Mouse (Mus musculus) left cerebral cortex, adult 2 months (tissue): ENCODE data around the gene Apobec1. TPM values are rescaled to one million over a fixed set of nuclear protein-coding genes. Genes with fewer than 3 reads are reported as not detected.
"Not testable (repeated sequence)": the region's sequence is repeated elsewhere in the genome, so short reads cannot be mapped to it uniquely, and the experiment has no call there.

Experiments
- DNase-seq, 2 experiments: peaks; one replicate each; pipeline ENCODE4 v3.0.0; 2021 to 2022; ENCODE audit warnings: low spot score in 2 of 2, mixed read lengths in 1 of 2; ENCODE audit errors: extremely low spot score in 1 of 2
- H3K27ac ChIP-seq: fragments of 200-600 bp; 2 replicates; pipeline ENCODE4 v1.8.1; 2022
- H3K4me3 ChIP-seq: fragments of 200-600 bp; 2 replicates; pipeline ENCODE4 v1.8.1; 2022
- CTCF ChIP-seq: fragments of 200-600 bp; IDR thresholded peaks from 2 replicates; pipeline ENCODE4 v1.8.1; 2022; ENCODE audit warnings: antibody characterized with exemption, mild to moderate bottlenecking, moderate library complexity
- intact Hi-C: fragments of 180-260 bp; cut with DNase I; formaldehyde crosslinking; loops from one replicate; pipeline ENCODE4 v1.15.1; 2025
- long read RNA-seq, 2 experiments: library from polyadenylated mRNA; stranded (forward); transcript quantifications; one replicate each; pipeline ENCODE4 v2.0.0; 2021; ENCODE audit warnings: borderline mapping rate in 2 of 2
- total RNA-seq, 2 experiments: library from RNA; stranded (reverse); gene quantifications; 2 replicates each; pipeline ENCODE4 v1.2.3; 2021

Gene Apobec1
- total RNA-seq: 1 to 10 TPM; 1.3 to 1.9 TPM
- long read RNA-seq, experiment 1, partial matches to known transcripts: 0 of 2 reads
- long read RNA-seq, experiment 1, other reads (novel, unspliced or antisense): 0 of 2 reads
- long read RNA-seq, experiment 2: 0 reads

GRCm38 (mm10) chr6:122602242-122602991, at the start of gene Apobec1:
Gene Apobec1, minus strand, starts transcription at chr6:122602444.
- Histone ChIP-seq H3K27ac (peak within 1 kb of the TSS; percentile 63), H3K4me3 (peak within 1 kb of the TSS; percentile 49)
- peak; percentile 26 to 29 for DNase-seq
- TF ChIP-seq CTCF: no peak
- intact Hi-C loops: no loop called here

GRCm38 (mm10) chr6:122650398-122650980, 48.2 kb upstream of the Apobec1 start:
- Histone ChIP-seq H3K27ac (no peak overlapping the region), H3K4me3 (no peak overlapping the region)
- DNase-seq: no peak
- intact Hi-C loops: no loop called here
- no peak for TF ChIP-seq CTCF

- H3K27ac ChIP-seq: no peak overlapping the region
- intact Hi-C loops: no loop called here
- no peak for DNase-seq
- no peak overlapping the region for H3K4me3 ChIP-seq
- TF ChIP-seq CTCF: no peak; the same call in 1 of the 2 replicates
These were observed 47.7 kb upstream of the Apobec1 start for GRCm38 (mm10) chr6:122649903-122650302.

- H3K4me3 ChIP-seq, H3K27ac ChIP-seq, intact Hi-C loops, DNase-seq: not testable (repeated sequence)
These were observed 42.0 kb upstream of the Apobec1 start for GRCm38 (mm10) chr6:122644196-122644595.

GRCm38 (mm10) chr6:122637566-122637965, 35.3 kb upstream of the Apobec1 start:
- intact Hi-C loops: not testable (repeated sequence)

GRCm38 (mm10) chr6:122636666-122637065, 34.4 kb upstream of the Apobec1 start:
- TF ChIP-seq CTCF: no peak; the same call in 1 of the 2 replicates
- H3K27ac ChIP-seq: no peak overlapping the region
- no peak overlapping the region for H3K4me3 ChIP-seq
- intact Hi-C loops: no loop called here
- DNase-seq: no peak

More at GRCm38 (mm10) chr6:122637566-122637965, 35.3 kb upstream of the Apobec1 start:
- not testable (repeated sequence) for H3K27ac ChIP-seq, DNase-seq, H3K4me3 ChIP-seq

- no peak for DNase-seq
- no peak overlapping the region for H3K4me3 ChIP-seq
- no peak overlapping the region for H3K27ac ChIP-seq
- no peak for TF ChIP-seq CTCF
- intact Hi-C loops: no loop called here
These were observed 33.1 kb upstream of the Apobec1 start for GRCm38 (mm10) chr6:122635315-122635714.

- Histone ChIP-seq H3K4me3 (no peak overlapping the region), H3K27ac (no peak overlapping the region)
- intact Hi-C loops: no loop called here
- DNase-seq: no peak
- peak; percentile 58 for TF ChIP-seq CTCF
These were observed 31.2 kb upstream of the Apobec1 start for GRCm38 (mm10) chr6:122633411-122633810.

GRCm38 (mm10) chr6:122627469-122628108, 25.3 kb upstream of the Apobec1 start:
- no peak for DNase-seq
- intact Hi-C loops: no loop called here
- Histone ChIP-seq H3K4me3 (no peak overlapping the region), H3K27ac (no peak overlapping the region)
- TF ChIP-seq CTCF: no peak

- TF ChIP-seq CTCF: no peak
- no peak within 1 kb of the TSS for H3K4me3 ChIP-seq
- DNase-seq: no peak
- no peak within 1 kb of the TSS for H3K27ac ChIP-seq
- intact Hi-C loops: no loop called here
These were observed 23.9 kb upstream of the Apobec1 start, which contains the start of gene Dppa3 for GRCm38 (mm10) chr6:122626110-122626509. Gene Dppa3, plus strand, starts transcription at chr6:122626410.

GRCm38 (mm10) chr6:122625156-122625555, 22.9 kb upstream of the Apobec1 start:
- TF ChIP-seq CTCF: no peak
- intact Hi-C loops: no loop called here
- Histone ChIP-seq H3K4me3 (no peak overlapping the region), H3K27ac (no peak overlapping the region)
- DNase-seq: no peak

GRCm38 (mm10) chr6:122624480-122624879, 22.2 kb upstream of the Apobec1 start:
- no peak for TF ChIP-seq CTCF
- no peak overlapping the region for H3K4me3 ChIP-seq
- intact Hi-C loops: no loop called here
- H3K27ac ChIP-seq: no peak overlapping the region
- DNase-seq: no peak
